Mouse (Mus musculus) ES-Bruce4 (cell line): ENCODE data around the gene Mipol1. TPM values are rescaled to one million over a fixed set of nuclear protein-coding genes. Genes with fewer than 3 reads are reported as not detected.

Experiments
- H3K27ac ChIP-seq: 2 replicates; pipeline ENCODE4 v1.5.1; 2012; ENCODE audit warnings: low read length, inconsistent platforms; ENCODE audit not compliant: insufficient read depth
- H3K27me3 ChIP-seq: 2 replicates; pipeline ENCODE4 v1.6.1; 2012; ENCODE audit warnings: mild to moderate bottlenecking, low read length, inconsistent platforms; ENCODE audit not compliant: control insufficient read depth, poor library complexity, insufficient read depth, severe bottlenecking
- H3K36me3 ChIP-seq: 2 replicates; pipeline ENCODE4 v1.6.1; 2012; ENCODE audit warnings: inconsistent platforms, mild to moderate bottlenecking, low read length, moderate library complexity; ENCODE audit not compliant: control insufficient read depth, poor library complexity, insufficient read depth, severe bottlenecking
- H3K4me1 ChIP-seq: one replicate; pipeline ENCODE4 v1.8.1; 2011; ENCODE audit warnings: low read length; ENCODE audit not compliant: control insufficient read depth, insufficient read depth
- H3K4me3 ChIP-seq: 2 replicates; pipeline ENCODE4 v1.5.1; 2011; ENCODE audit warnings: low read depth, mild to moderate bottlenecking, low read length
- H3K9ac ChIP-seq: 2 replicates; pipeline ENCODE4 v1.6.1; 2012; ENCODE audit warnings: low read depth, mild to moderate bottlenecking, inconsistent platforms; ENCODE audit not compliant: poor library complexity, severe bottlenecking
- H3K9me3 ChIP-seq: replicated peaks from 2 replicates; pipeline ENCODE4 v1.6.1; 2012; ENCODE audit warnings: mild to moderate bottlenecking, low read length, inconsistent platforms; ENCODE audit not compliant: control insufficient read depth, poor library complexity, insufficient read depth, severe bottlenecking
- CTCF ChIP-seq: IDR thresholded peaks from one replicate; pipeline ENCODE4 v1.8.1; 2011; ENCODE audit warnings: low read depth, low read length
- EP300 ChIP-seq: IDR thresholded peaks from 2 replicates; pipeline ENCODE4 v1.6.1; 2011; ENCODE audit warnings: low read depth, low read length; ENCODE audit not compliant: insufficient read depth
- POLR2A ChIP-seq: IDR thresholded peaks from one replicate; pipeline ENCODE4 v1.8.1; 2011; ENCODE audit warnings: low read length; ENCODE audit not compliant: insufficient read depth
- polyA plus RNA-seq: library from polyadenylated mRNA; stranded (reverse); fragments of >200 nt; gene quantifications from 2 replicates; pipeline ENCODE4 v1.2.4, GENCODE M21; 2011; ENCODE audit warnings: low read depth; ENCODE audit not compliant: missing spikeins, insufficient read depth, insufficient read length

Gene Mipol1
- polyA plus RNA-seq, 1 experiment, result 31.3 TPM

DNA sequence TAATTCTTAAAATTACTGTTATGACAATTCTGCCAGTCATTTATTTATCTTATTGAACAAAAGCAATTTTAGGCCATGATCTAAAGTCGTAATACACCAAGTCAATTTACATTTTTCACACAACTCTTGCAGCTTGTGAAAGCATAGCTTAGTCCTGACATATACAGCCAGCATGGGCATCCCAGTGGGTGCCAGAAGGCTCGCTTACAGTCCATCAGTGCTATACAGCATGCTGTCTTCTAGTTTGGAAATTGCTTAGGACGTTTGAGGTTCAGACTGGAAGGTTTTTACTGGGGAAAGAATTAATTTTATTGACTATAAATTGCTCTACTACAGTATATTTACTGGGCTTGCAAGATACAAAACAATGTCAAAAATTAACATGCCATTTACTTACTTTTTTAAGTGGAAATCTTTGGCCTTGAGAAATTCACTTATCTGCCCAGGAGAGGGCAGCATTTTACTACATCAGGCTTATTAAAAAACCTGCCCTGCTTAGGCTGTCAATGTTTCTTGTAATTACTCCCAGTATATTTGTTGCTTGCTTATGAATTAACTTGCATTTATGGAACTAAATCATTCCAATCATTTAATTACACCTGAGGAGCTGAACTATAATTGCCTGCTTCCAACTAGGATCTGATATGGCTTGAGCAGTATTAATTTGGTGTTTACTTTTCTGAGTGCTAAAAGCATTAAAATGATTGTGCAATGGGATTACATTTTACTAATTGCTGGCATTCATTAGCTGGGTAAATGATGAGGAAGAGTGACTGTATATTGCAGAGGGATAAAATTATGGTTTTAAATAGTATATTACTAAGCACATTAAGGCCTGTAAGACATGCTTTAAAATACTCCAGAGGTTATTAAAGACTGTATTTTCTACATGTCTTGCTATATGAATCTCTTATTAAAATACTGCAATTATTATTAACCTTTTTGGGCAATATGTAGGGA lies 51.2 kb downstream of the Mipol1 start:
- no peak for TF ChIP-seq POLR2A
- TF ChIP-seq CTCF, result no peak
- TF ChIP-seq EP300, result no peak
- Histone ChIP-seq H3K27ac (no peak overlapping the region), H3K9me3 (no peaks in the 10 kb centered on the region), H3K4me1 (no peaks in the 10 kb centered on the region), H3K36me3 (no peaks in the 10 kb centered on the region), H3K4me3 (no peak overlapping the region), H3K9ac (no peak overlapping the region), H3K27me3 (no peaks in the 10 kb centered on the region)

- no peak overlapping the region for H3K9ac ChIP-seq
- no peaks in the 10 kb centered on the region for H3K4me1 ChIP-seq
- TF ChIP-seq EP300 (no peak), CTCF (no peak), POLR2A (no peak)
- H3K27me3 ChIP-seq, result no peaks in the 10 kb centered on the region
- no peaks in the 10 kb centered on the region for H3K36me3 ChIP-seq
- H3K27ac ChIP-seq, result no peak overlapping the region
- H3K4me3 ChIP-seq, result no peak overlapping the region
- no peaks in the 10 kb centered on the region for H3K9me3 ChIP-seq
Measured at GRCm38 (mm10) chr12:57285303-57286059, 55.3 kb downstream of the Mipol1 start.

- H3K27ac ChIP-seq, result no peak overlapping the region
Measured at GRCm38 (mm10) chr12:57307337-57307736, 77.1 kb downstream of the Mipol1 start.

DNA sequence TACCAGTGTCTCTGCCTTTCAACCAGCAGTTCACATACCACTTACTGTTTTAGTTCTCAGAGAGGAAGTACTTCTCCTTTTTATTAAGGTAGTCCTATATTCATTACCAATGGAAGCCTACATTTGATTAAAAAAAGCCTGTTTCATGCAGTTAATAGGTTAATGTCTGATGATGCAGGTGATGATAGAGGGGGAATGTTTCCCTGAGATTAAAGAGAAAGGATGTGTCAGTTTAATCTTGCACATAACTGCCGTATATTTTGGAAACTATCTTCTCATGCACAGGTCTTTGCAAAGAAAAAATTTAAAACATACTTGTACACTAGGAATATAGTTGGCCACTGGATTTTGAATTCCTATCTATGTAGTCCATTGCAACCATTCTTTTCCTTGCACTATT lies 77.5 kb downstream of the Mipol1 start:
- H3K4me1 ChIP-seq, result no peaks in the 10 kb centered on the region
- no peak overlapping the region for H3K4me3 ChIP-seq
- H3K27me3 ChIP-seq, result no peaks in the 10 kb centered on the region
- no peaks in the 10 kb centered on the region for H3K36me3 ChIP-seq
- TF ChIP-seq POLR2A, result no peak
- TF ChIP-seq EP300, result no peak
- TF ChIP-seq CTCF, result no peak
- no peak overlapping the region for H3K9ac ChIP-seq
- H3K9me3 ChIP-seq, result no peaks in the 10 kb centered on the region
- H3K27ac ChIP-seq, result no peak overlapping the region

More at GRCm38 (mm10) chr12:57307337-57307736, 77.1 kb downstream of the Mipol1 start:
- no peak overlapping the region for H3K4me3 ChIP-seq
- H3K4me1 ChIP-seq, result no peaks in the 10 kb centered on the region
- no peaks in the 10 kb centered on the region for H3K36me3 ChIP-seq
- no peaks in the 10 kb centered on the region for H3K27me3 ChIP-seq
- H3K9me3 ChIP-seq, result no peaks in the 10 kb centered on the region
- no peak overlapping the region for H3K9ac ChIP-seq
- TF ChIP-seq CTCF, result no peak
- TF ChIP-seq POLR2A, result no peak
- no peak for TF ChIP-seq EP300

- no peak for TF ChIP-seq POLR2A
- TF ChIP-seq EP300, result no peak
- no peak for TF ChIP-seq CTCF
- Histone ChIP-seq H3K4me1 (no peaks in the 10 kb centered on the region), H3K36me3 (no peaks in the 10 kb centered on the region), H3K9me3 (no peaks in the 10 kb centered on the region), H3K4me3 (no peak overlapping the region), H3K27me3 (no peaks in the 10 kb centered on the region), H3K9ac (no peak overlapping the region), H3K27ac (no peak overlapping the region)
Measured at GRCm38 (mm10) chr12:57339053-57339452, 108.8 kb downstream of the Mipol1 start.

- H3K27me3 ChIP-seq, result no peaks in the 10 kb centered on the region
- H3K36me3 ChIP-seq, result no peaks in the 10 kb centered on the region
- H3K27ac ChIP-seq, result no peak overlapping the region
- TF ChIP-seq EP300 (no peak), CTCF (no peak), POLR2A (no peak)
- H3K9me3 ChIP-seq, result no peaks in the 10 kb centered on the region
- no peak overlapping the region for H3K4me3 ChIP-seq
- no peaks in the 10 kb centered on the region for H3K4me1 ChIP-seq
- no peak overlapping the region for H3K9ac ChIP-seq
Measured at GRCm38 (mm10) chr12:57340111-57340510, 109.9 kb downstream of the Mipol1 start.
